In genomic region chr17:24644875-24645721, GRCm38 (mm10) we compare ENCODE assay signal across 10 mouse cellular contexts. TPM values are rescaled to one million over a fixed set of nuclear protein-coding genes. Genes with fewer than 3 reads are reported as not detected.
DNase-seq lines count a peak whose midpoint lies in the region; ATAC-seq and TF ChIP-seq lines count a peak whose summit lies in the region.
"Had no signal": no experiment of that assay in that cellular context is flagged by ENCODE, and none has a peak within 500 bp of the region (broad histone marks: within the 10 kb centered on the region; RNA-seq: fewer than 3 reads in every experiment).

No protein-coding gene starts in this region.

- no peak for ATAC-seq in limb, embryonic 12.5 days (ENCODE audit: insufficient number of reproducible peaks, insufficient read depth, low FRiP score, low TSS enrichment, low read depth)
- ATAC-seq in neural tube, embryonic 12.5 days (ENCODE audit: low FRiP score, low read depth): no peak

- H3K36me3 ChIP-seq in testis, adult 2 months (ENCODE audit: control insufficient read depth, insufficient read depth, low read length): no peaks in the 10 kb centered on the region
- peaks cover 58% of the 10 kb centered on the region for H3K36me3 ChIP-seq in limb, embryonic 12.5 days
- H3K36me3 ChIP-seq in neural tube, embryonic 12.5 days: no peaks in the 10 kb centered on the region

- no peak for TF ChIP-seq CTCF in testis, adult 2 months (IDR thresholded peaks at IDR 0.05; ENCODE audit: control insufficient read depth, insufficient read depth, insufficient replicate concordance, low read depth, low read length)

- H3K9me3 ChIP-seq in limb, embryonic 12.5 days: no peaks in the 10 kb centered on the region
- H3K9me3 ChIP-seq in neural tube, embryonic 12.5 days: no peaks in the 10 kb centered on the region

- peak overlapping the region; percentile 21; the same call in 1 of the 2 replicates for H3K27ac ChIP-seq in testis, adult 2 months (ENCODE audit: control insufficient read depth, insufficient read depth, low read depth, low read length)
- H3K27ac ChIP-seq in limb, embryonic 12.5 days: peak overlapping the region; percentile 72
- no peak overlapping the region for H3K27ac ChIP-seq in neural tube, embryonic 12.5 days

- no peak overlapping the region for H3K4me3 ChIP-seq in testis, adult 2 months (ENCODE audit: control insufficient read depth, low read depth, low read length)
- no peak overlapping the region for H3K4me3 ChIP-seq in limb, embryonic 12.5 days (replicated peaks)
- H3K4me3 ChIP-seq in neural tube, embryonic 12.5 days: no peak overlapping the region

- no peak overlapping the region for H3K4me2 ChIP-seq in limb, embryonic 12.5 days
- peak overlapping the region; percentile 24; the same call in 1 of the 2 replicates for H3K4me2 ChIP-seq in neural tube, embryonic 12.5 days (replicated peaks)

- intact Hi-C loops in heart, postnatal 14 days (cut with DNase I): no loop called here

- no peak for TF ChIP-seq POLR2A in testis, adult 2 months (IDR thresholded peaks at IDR 0.05; ENCODE audit: control insufficient read depth, low read depth, low read length)

- H3K9ac ChIP-seq in limb, embryonic 12.5 days (replicated peaks): 0 out of 2 replicates have a peak overlapping the region, but pooled peaks have one; percentile 0
- no peak overlapping the region for H3K9ac ChIP-seq in neural tube, embryonic 12.5 days

- no peak for DNase-seq in testis, postnatal 14 days (ENCODE audit: low spot score)
- DNase-seq in heart, postnatal 14 days: peak; percentile 60 to 74
- DNase-seq in thymus, postnatal 10 days (ENCODE audit: low spot score in 2 of 2): no peak
- no peak for DNase-seq in natural killer cell, adult 2 months (ENCODE audit: low spot score in 2 of 2)
- DNase-seq in layer of hippocampus, adult 8-10 months (ENCODE audit: low spot score in 2 of 2): no peak

- no peaks in the 10 kb centered on the region for H3K27me3 ChIP-seq in testis, adult 2 months (ENCODE audit: control insufficient read depth, insufficient read depth, low read length)
- no peaks in the 10 kb centered on the region for H3K27me3 ChIP-seq in limb, embryonic 12.5 days
- H3K27me3 ChIP-seq in neural tube, embryonic 12.5 days (replicated peaks): peaks cover 17% of the 10 kb centered on the region

- peaks cover 13% of the 10 kb centered on the region for H3K4me1 ChIP-seq in testis, adult 2 months (ENCODE audit: control insufficient read depth, insufficient read depth, low read length)
- H3K4me1 ChIP-seq in limb, embryonic 12.5 days (replicated peaks): peaks cover 55% of the 10 kb centered on the region
- H3K4me1 ChIP-seq in neural tube, embryonic 12.5 days: peaks cover 18% of the 10 kb centered on the region

- WGBS in limb, embryonic 12.5 days: 87% methylated on average over 9 of the region's 9 CpGs
- WGBS in neural tube, embryonic 12.5 days: 84% methylated on average over 9 of the region's 9 CpGs

RNA-seq across cellular contexts. Expression of gene Slc9a3r2, which starts 5.0 kb away (rescaled TPM):
- 3.3 and 3.9 TPM in 2 replicates for polyA plus RNA-seq in testis, adult 2 months (2012; rRNA removed)
- 100 to 1,000 TPM; 134 TPM for total RNA-seq in heart, postnatal 14 days (2021)
- 58.9 and 59.3 TPM in 2 replicates for polyA plus RNA-seq in limb, embryonic 12.5 days (2016; fragmentation: Nextera tagmentation; extraction: Ambion mirVana)
- 36.9 and 37.7 TPM in 2 replicates for polyA plus RNA-seq in neural tube, embryonic 12.5 days (2016; fragmentation: Nextera tagmentation; extraction: Ambion mirVana)
- total RNA-seq in layer of hippocampus, adult 8-10 months (2022): 10 to 100 TPM; 41.9 to 48.7 (median 44.1) TPM

RNA-seq across cellular contexts. Expression of gene Nthl1, which starts 12.6 kb away (rescaled TPM):
- 3.2 and 3.7 TPM in 2 replicates for polyA plus RNA-seq in testis, adult 2 months (2012; rRNA removed)
- 1 to 10 TPM; 2.1 to 4.1 TPM for total RNA-seq in heart, postnatal 14 days (2021)
- 23.3 and 24.9 TPM in 2 replicates for polyA plus RNA-seq in limb, embryonic 12.5 days (2016; fragmentation: Nextera tagmentation; extraction: Ambion mirVana)
- 10.5 and 12.4 TPM in 2 replicates for polyA plus RNA-seq in neural tube, embryonic 12.5 days (2016; fragmentation: Nextera tagmentation; extraction: Ambion mirVana)
- total RNA-seq in layer of hippocampus, adult 8-10 months (2022): 1 to 10 TPM; 6.5 to 9.1 (median 7.6) TPM

RNA-seq across cellular contexts. Expression of gene Tsc2, which starts 12.7 kb away (rescaled TPM):
- 37.8 and 41.6 TPM in 2 replicates for polyA plus RNA-seq in testis, adult 2 months (2012; rRNA removed)
- 10 to 100 TPM; 76.7 to 88.2 TPM for total RNA-seq in heart, postnatal 14 days (2021)
- polyA plus RNA-seq in limb, embryonic 12.5 days (2016; fragmentation: Nextera tagmentation; extraction: Ambion mirVana): 68.6 and 77.7 TPM in 2 replicates
- polyA plus RNA-seq in neural tube, embryonic 12.5 days (2016; fragmentation: Nextera tagmentation; extraction: Ambion mirVana): 66.5 and 75.0 TPM in 2 replicates
- 100 to 1,000 TPM; 149 to 212 (median 191) TPM for total RNA-seq in layer of hippocampus, adult 8-10 months (2022)

RNA-seq across cellular contexts. Expression of gene Npw, which starts 13.2 kb away (rescaled TPM):
- 0.19 TPM in 1 of 2 replicates, not detected in the other for polyA plus RNA-seq in testis, adult 2 months (2012; rRNA removed)
- total RNA-seq in heart, postnatal 14 days (2021): not detected
- polyA plus RNA-seq in limb, embryonic 12.5 days (2016; fragmentation: Nextera tagmentation; extraction: Ambion mirVana): 0.49 and 1.3 TPM in 2 replicates
- polyA plus RNA-seq in neural tube, embryonic 12.5 days (2016; fragmentation: Nextera tagmentation; extraction: Ambion mirVana): not detected in 2 replicates
- 1 to 10 TPM in 3 of 4 experiments, not detected in 1; 1.1 to 2.6 (median 2.5) TPM for total RNA-seq in layer of hippocampus, adult 8-10 months (2022)
- total RNA-seq: neutrophil, adult 5-6 weeks had no signal
- polyA plus RNA-seq: brain, embryonic 14.5 days had no signal

RNA-seq across cellular contexts. Expression of gene Zfp598, which starts 24.4 kb away (rescaled TPM):
- polyA plus RNA-seq in testis, adult 2 months (2012; rRNA removed): 45.4 and 50.0 TPM in 2 replicates
- 10 to 100 TPM; 20.2 to 21.6 TPM for total RNA-seq in heart, postnatal 14 days (2021)
- polyA plus RNA-seq in limb, embryonic 12.5 days (2016; fragmentation: Nextera tagmentation; extraction: Ambion mirVana): 24.5 and 28.4 TPM in 2 replicates
- polyA plus RNA-seq in neural tube, embryonic 12.5 days (2016; fragmentation: Nextera tagmentation; extraction: Ambion mirVana): 24.1 and 27.2 TPM in 2 replicates
- 10 to 100 TPM; 36.8 to 41.6 (median 38.2) TPM for total RNA-seq in layer of hippocampus, adult 8-10 months (2022)

Comparison
In these comparisons a context has a peak if more than half of its experiments do, and no peak if none do; other contexts are left out.
1. DNase-seq: peak in heart, postnatal 14 days (2 of 2); none in testis, postnatal 14 days (single experiment), thymus, postnatal 10 days (0 of 2), natural killer cell, adult 2 months (0 of 2) and layer of hippocampus, adult 8-10 months (0 of 2).